Mouse (Mus musculus): ENCODE results near the gene Ptrh1. TPM values are rescaled to one million over a fixed set of nuclear protein-coding genes. Genes with fewer than 3 reads are reported as not detected.

Gene Ptrh1
- polyA plus RNA-seq, 1 experiment: 83.9 TPM

GRCm38 (mm10) chr2:32761859-32762258 is 13.7 kb upstream of the Ptrh1 start:
- Histone ChIP-seq H3K4me3 (ENCODE audit: insufficient read depth, poor library complexity, severe bottlenecking) (no peak overlapping the region), H3K27me3 (ENCODE audit: control insufficient read depth, insufficient read depth, insufficient read length) (no peaks in the 10 kb centered on the region), H3K36me3 (ENCODE audit: control insufficient read depth, insufficient read depth) (peaks cover 10% of the 10 kb centered on the region)

GRCm38 (mm10) chr2:32763353-32763752 is 12.2 kb upstream of the Ptrh1 start:
- TF ChIP-seq MAX (IDR thresholded peaks at IDR 0.05) (no peak), CTCF (IDR thresholded peaks at IDR 0.05; ENCODE audit: control insufficient read depth, insufficient read depth, insufficient read length) (peak; percentile 22)
- Histone ChIP-seq H3K27me3 (ENCODE audit: control insufficient read depth, insufficient read depth, insufficient read length) (no peaks in the 10 kb centered on the region), H3K79me3 (ENCODE audit: low read depth) (no peaks in the 10 kb centered on the region), H3ac (ENCODE audit: control insufficient read depth, insufficient read length, low read depth) (no peak overlapping the region), H3K4me3 (ENCODE audit: insufficient read depth, poor library complexity, severe bottlenecking) (no peak overlapping the region), H3K36me3 (ENCODE audit: control insufficient read depth, insufficient read depth) (peaks cover 10% of the 10 kb centered on the region), H3K79me2 (ENCODE audit: control insufficient read depth, insufficient read depth) (no peaks in the 10 kb centered on the region)

More at GRCm38 (mm10) chr2:32761859-32762258, 13.7 kb upstream of the Ptrh1 start:
- no peak overlapping the region for H3ac ChIP-seq (ENCODE audit: control insufficient read depth, insufficient read length, low read depth)
- TF ChIP-seq FOSL1 (IDR thresholded peaks at IDR 0.05; ENCODE audit: insufficient read depth, low read length, poor library complexity, severe bottlenecking) (no peak), USF1 (IDR thresholded peaks at IDR 0.05; ENCODE audit: low read depth) (no peak), CEBPB (IDR thresholded peaks at IDR 0.05; ENCODE audit: low read depth) (no peak), MYOD1 (IDR thresholded peaks at IDR 0.05; ENCODE audit: control insufficient read depth, insufficient read length, low read depth) (no peak), MYOG (IDR thresholded peaks at IDR 0.05; ENCODE audit: control insufficient read depth, extremely low read depth, insufficient read length) (no peak), CTCF (IDR thresholded peaks at IDR 0.05; ENCODE audit: control insufficient read depth, insufficient read depth, insufficient read length) (no peak), MAX (IDR thresholded peaks at IDR 0.05) (no peak)
- H3K79me3 ChIP-seq (ENCODE audit: low read depth): no peaks in the 10 kb centered on the region
- H3K79me2 ChIP-seq (ENCODE audit: control insufficient read depth, insufficient read depth): no peaks in the 10 kb centered on the region

GRCm38 (mm10) chr2:32767241-32767640 is 8.3 kb upstream of the Ptrh1 start:
- Histone ChIP-seq H3K79me3 (ENCODE audit: low read depth) (no peaks in the 10 kb centered on the region), H3ac (ENCODE audit: control insufficient read depth, insufficient read length, low read depth) (no peak overlapping the region), H3K4me3 (ENCODE audit: insufficient read depth, poor library complexity, severe bottlenecking) (no peak overlapping the region), H3K36me3 (ENCODE audit: control insufficient read depth, insufficient read depth) (no peaks in the 10 kb centered on the region), H3K79me2 (ENCODE audit: control insufficient read depth, insufficient read depth) (no peaks in the 10 kb centered on the region), H3K27me3 (ENCODE audit: control insufficient read depth, insufficient read depth, insufficient read length) (no peaks in the 10 kb centered on the region)
- TF ChIP-seq USF1 (IDR thresholded peaks at IDR 0.05; ENCODE audit: low read depth) (no peak), MAX (IDR thresholded peaks at IDR 0.05) (no peak), MYOD1 (IDR thresholded peaks at IDR 0.05; ENCODE audit: control insufficient read depth, insufficient read length, low read depth) (no peak), FOSL1 (IDR thresholded peaks at IDR 0.05; ENCODE audit: insufficient read depth, low read length, poor library complexity, severe bottlenecking) (no peak)

- TF ChIP-seq MAX (IDR thresholded peaks at IDR 0.05) (no peak), CEBPB (IDR thresholded peaks at IDR 0.05; ENCODE audit: low read depth) (no peak), FOSL1 (IDR thresholded peaks at IDR 0.05; ENCODE audit: insufficient read depth, low read length, poor library complexity, severe bottlenecking) (no peak), MYOD1 (IDR thresholded peaks at IDR 0.05; ENCODE audit: control insufficient read depth, insufficient read length, low read depth) (no peak), USF1 (IDR thresholded peaks at IDR 0.05; ENCODE audit: low read depth) (no peak), MYOG (IDR thresholded peaks at IDR 0.05; ENCODE audit: control insufficient read depth, extremely low read depth, insufficient read length) (no peak), CTCF (IDR thresholded peaks at IDR 0.05; ENCODE audit: control insufficient read depth, insufficient read depth, insufficient read length) (no peak)
- no peak overlapping the region for H3K4me3 ChIP-seq (ENCODE audit: insufficient read depth, poor library complexity, severe bottlenecking)
- no peaks in the 10 kb centered on the region for H3K27me3 ChIP-seq (ENCODE audit: control insufficient read depth, insufficient read depth, insufficient read length)
- no peaks in the 10 kb centered on the region for H3K79me2 ChIP-seq (ENCODE audit: control insufficient read depth, insufficient read depth)
- no peaks in the 10 kb centered on the region for H3K79me3 ChIP-seq (ENCODE audit: low read depth)
- no peak overlapping the region for H3ac ChIP-seq (ENCODE audit: control insufficient read depth, insufficient read length, low read depth)
- no peaks in the 10 kb centered on the region for H3K36me3 ChIP-seq (ENCODE audit: control insufficient read depth, insufficient read depth)
Observed at GRCm38 (mm10) chr2:32768661-32769285, 6.8 kb upstream of the Ptrh1 start.

- Histone ChIP-seq H3K36me3 (ENCODE audit: control insufficient read depth, insufficient read depth) (no peaks in the 10 kb centered on the region), H3K27me3 (ENCODE audit: control insufficient read depth, insufficient read depth, insufficient read length) (no peaks in the 10 kb centered on the region), H3K4me3 (ENCODE audit: insufficient read depth, poor library complexity, severe bottlenecking) (no peak overlapping the region), H3ac (ENCODE audit: control insufficient read depth, insufficient read length, low read depth) (no peak overlapping the region), H3K79me3 (ENCODE audit: low read depth) (no peaks in the 10 kb centered on the region), H3K79me2 (ENCODE audit: control insufficient read depth, insufficient read depth) (no peaks in the 10 kb centered on the region)
- TF ChIP-seq FOSL1 (IDR thresholded peaks at IDR 0.05; ENCODE audit: insufficient read depth, low read length, poor library complexity, severe bottlenecking): no peak
- no peak for TF ChIP-seq CEBPB (IDR thresholded peaks at IDR 0.05; ENCODE audit: low read depth)
- TF ChIP-seq USF1 (IDR thresholded peaks at IDR 0.05; ENCODE audit: low read depth): no peak
- no peak for TF ChIP-seq MAX (IDR thresholded peaks at IDR 0.05)
- TF ChIP-seq MYOD1 (IDR thresholded peaks at IDR 0.05; ENCODE audit: control insufficient read depth, insufficient read length, low read depth): no peak
- no peak for TF ChIP-seq CTCF (IDR thresholded peaks at IDR 0.05; ENCODE audit: control insufficient read depth, insufficient read depth, insufficient read length)
- no peak for TF ChIP-seq MYOG (IDR thresholded peaks at IDR 0.05; ENCODE audit: control insufficient read depth, extremely low read depth, insufficient read length)
Observed at GRCm38 (mm10) chr2:32769327-32770085, 6.1 kb upstream of the Ptrh1 start.

- peaks cover 11% of the 10 kb centered on the region for H3K79me3 ChIP-seq (ENCODE audit: low read depth)
- H3K27me3 ChIP-seq (ENCODE audit: control insufficient read depth, insufficient read depth, insufficient read length): no peaks in the 10 kb centered on the region
- H3K36me3 ChIP-seq (ENCODE audit: control insufficient read depth, insufficient read depth): peaks cover 3% of the 10 kb centered on the region
- no peak overlapping the region for H3ac ChIP-seq (ENCODE audit: control insufficient read depth, insufficient read length, low read depth)
- H3K79me2 ChIP-seq (ENCODE audit: control insufficient read depth, insufficient read depth): peaks cover 13% of the 10 kb centered on the region
- TF ChIP-seq MAX (IDR thresholded peaks at IDR 0.05) (no peak), CEBPB (IDR thresholded peaks at IDR 0.05; ENCODE audit: low read depth) (no peak), USF1 (IDR thresholded peaks at IDR 0.05; ENCODE audit: low read depth) (no peak), MYOG (IDR thresholded peaks at IDR 0.05; ENCODE audit: control insufficient read depth, extremely low read depth, insufficient read length) (no peak), MYOD1 (IDR thresholded peaks at IDR 0.05; ENCODE audit: control insufficient read depth, insufficient read length, low read depth) (no peak), CTCF (IDR thresholded peaks at IDR 0.05; ENCODE audit: control insufficient read depth, insufficient read depth, insufficient read length) (no peak), FOSL1 (IDR thresholded peaks at IDR 0.05; ENCODE audit: insufficient read depth, low read length, poor library complexity, severe bottlenecking) (no peak)
- H3K4me3 ChIP-seq (ENCODE audit: insufficient read depth, poor library complexity, severe bottlenecking): no peak overlapping the region
Observed at GRCm38 (mm10) chr2:32771886-32772285, 3.7 kb upstream of the Ptrh1 start.
